Mouse (Mus musculus) common myeloid progenitor, adult 5-6 weeks (primary cell): ENCODE results near the gene Ptn. TPM values are rescaled to one million over a fixed set of nuclear protein-coding genes. Genes with fewer than 3 reads are reported as not detected.

ENCODE experiments used
- ATAC-seq: replicated peaks from 2 replicates; pipeline ENCODE4 v1.8.0; 2016; ENCODE audit warnings: low read depth, mild to moderate bottlenecking, moderate TSS enrichment, inconsistent platforms; ENCODE audit not compliant: poor library complexity, severe bottlenecking
- total RNA-seq: library from RNA; stranded (forward); fragments of 200-1000, 187-1606 nt; gene quantifications from 2 replicates; pipeline ENCODE4 v1.2.3, GENCODE M21; 2017

Gene Ptn
- total RNA-seq, 1 experiment from 2014 or later, result 0.14 TPM

DNA sequence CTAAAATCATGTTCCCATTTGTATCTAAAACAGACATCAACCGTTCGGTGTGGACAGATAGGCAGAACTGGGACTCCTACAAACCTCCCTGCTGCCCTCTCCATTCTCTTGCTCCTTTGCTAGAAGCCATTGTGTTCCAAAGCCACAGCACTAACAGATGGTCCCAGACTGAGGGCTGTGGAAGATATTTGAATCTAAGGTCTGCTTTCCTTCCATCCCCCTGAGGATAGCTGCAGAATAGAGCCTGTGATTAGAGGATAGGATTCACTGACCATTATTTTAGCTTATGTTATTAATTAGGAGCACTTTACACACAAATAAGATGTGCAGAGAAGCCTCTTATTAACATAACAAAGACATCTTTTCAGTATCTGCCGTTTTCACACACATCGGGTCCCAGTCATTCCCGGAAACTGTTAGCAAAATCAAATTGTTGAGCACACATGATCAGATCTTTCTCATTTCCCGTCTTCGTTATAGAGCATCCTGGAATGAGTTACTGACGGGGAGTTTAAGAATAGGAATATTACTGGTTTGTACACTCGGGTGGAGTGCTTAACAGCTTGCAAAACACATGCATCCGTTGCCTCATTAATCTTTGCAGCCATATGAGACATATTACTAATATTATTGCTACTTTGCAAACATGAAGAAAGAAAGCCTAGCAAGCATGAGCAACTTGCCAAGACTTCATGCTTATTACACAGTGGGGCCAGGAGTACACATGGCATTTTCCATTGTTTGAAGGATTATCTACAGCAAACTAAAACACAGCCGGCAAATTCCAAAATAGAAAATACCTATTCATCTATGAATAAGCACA lies 137.4 kb downstream of the Ptn start:
- ATAC-seq, result no peak

DNA sequence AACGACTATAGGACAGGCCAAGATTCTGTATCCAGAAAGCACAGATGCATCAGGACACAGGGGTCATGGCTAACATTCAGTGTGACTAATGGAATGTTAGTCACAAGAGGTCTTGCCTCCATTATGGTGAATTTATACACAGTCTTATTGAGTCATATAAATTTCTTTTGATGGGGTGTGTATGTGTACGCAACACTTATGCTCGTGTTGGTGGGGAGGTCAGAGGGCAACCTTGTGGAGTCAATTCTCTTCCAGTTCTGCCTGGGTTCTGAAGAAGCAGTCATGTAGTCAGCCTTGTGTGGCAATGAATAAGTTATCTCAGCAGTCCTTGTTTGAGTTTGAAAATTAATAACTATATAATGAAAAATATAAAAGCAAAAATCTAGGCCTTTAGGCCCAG lies 138.7 kb downstream of the Ptn start:
- no peak for ATAC-seq
